Mouse (Mus musculus) urinary bladder, adult 2 months (tissue): ENCODE data around the gene Spag4. TPM values are rescaled to one million over a fixed set of nuclear protein-coding genes. Genes with fewer than 3 reads are reported as not detected.

ENCODE experiments used
- DNase-seq: peaks from one replicate; pipeline ENCODE4 v3.0.0; 2022; ENCODE audit warnings: low spot score
- polyA plus RNA-seq: library from polyadenylated mRNA; depleted of rRNA; stranded (reverse); fragments of >200 nt; gene quantifications from 2 replicates; pipeline ENCODE4 v1.2.3, GENCODE M21; 2012; rRNA removed

Gene Spag4
- polyA plus RNA-seq = 4.4 and 5.1 TPM in 2 replicates

- DNase-seq = peak; percentile 72
These were observed at the start of gene Spag4 for GRCm38 (mm10) chr2:156065099-156066041. TSS of gene Spag4 (plus strand) at chr2:156065175.

DNA sequence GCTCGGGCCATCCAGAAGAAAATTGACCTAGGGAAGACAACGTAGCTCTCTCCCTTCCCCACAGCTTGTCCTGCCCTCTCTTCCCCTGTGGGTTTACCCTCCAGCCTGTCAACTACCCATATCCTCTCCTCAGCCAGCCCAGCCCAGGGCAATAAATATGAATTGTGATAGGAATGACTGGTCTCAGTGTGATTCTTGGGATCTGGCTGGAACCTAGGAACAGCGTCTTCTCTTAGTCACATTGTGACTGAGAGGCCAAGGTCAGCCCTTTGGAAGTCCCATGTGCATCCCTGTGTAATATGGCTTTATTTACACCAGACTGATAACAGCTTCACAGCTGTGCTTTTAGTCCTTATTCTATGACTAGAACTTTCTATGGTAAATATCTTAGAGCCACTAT is 46.9 kb upstream of the Spag4 start:
- no peak for DNase-seq

DNA sequence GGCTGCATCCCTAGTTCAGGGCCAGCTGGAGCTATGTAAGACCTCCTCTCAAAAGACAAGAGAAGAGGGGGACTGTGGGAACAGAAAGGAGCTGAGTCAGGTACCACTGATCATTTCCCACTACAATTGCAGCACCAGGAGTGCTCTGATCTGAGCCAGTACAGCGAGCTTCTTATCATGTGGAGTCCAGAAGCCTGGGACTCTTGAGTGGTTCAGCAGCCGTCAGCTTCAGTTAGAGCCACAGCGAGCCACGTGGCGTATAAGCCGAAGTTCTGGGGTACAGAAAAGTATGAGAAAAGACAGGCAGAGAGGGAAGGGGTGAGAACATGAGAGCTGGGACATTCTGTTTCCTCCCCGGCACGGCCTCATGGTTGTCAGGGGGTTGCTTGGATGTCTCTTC is 43.8 kb upstream of the Spag4 start:
- no peak for DNase-seq

GRCm38 (mm10) chr2:156021765-156022164 is 43.2 kb upstream of the Spag4 start:
- no peak for DNase-seq

DNA sequence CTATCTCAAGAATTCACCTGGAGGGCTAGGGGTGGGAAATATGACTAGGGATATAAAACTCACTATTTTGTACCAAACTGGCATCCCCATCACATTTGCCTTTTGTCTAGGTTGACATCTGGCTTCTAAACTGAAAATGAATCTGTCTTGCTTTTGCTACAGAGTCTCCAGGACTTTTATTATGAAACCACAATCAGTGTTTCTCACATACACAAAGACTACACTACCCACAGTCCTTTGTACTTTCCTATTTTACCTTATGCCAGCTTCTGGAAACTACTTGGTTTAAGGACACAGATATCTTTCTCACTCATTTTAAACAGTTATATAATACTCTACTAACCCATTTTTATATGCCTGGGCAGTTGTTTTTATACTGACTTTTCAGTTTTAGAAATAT is 39.5 kb upstream of the Spag4 start:
- no peak for DNase-seq

GRCm38 (mm10) chr2:156039390-156039789 is 25.6 kb upstream of the Spag4 start:
- DNase-seq = no peak

- no peak for DNase-seq
These were observed 22.1 kb upstream of the Spag4 start for GRCm38 (mm10) chr2:156042903-156043302.

GRCm38 (mm10) chr2:156047929-156048328 is 17.0 kb upstream of the Spag4 start:
- DNase-seq = no peak

DNA sequence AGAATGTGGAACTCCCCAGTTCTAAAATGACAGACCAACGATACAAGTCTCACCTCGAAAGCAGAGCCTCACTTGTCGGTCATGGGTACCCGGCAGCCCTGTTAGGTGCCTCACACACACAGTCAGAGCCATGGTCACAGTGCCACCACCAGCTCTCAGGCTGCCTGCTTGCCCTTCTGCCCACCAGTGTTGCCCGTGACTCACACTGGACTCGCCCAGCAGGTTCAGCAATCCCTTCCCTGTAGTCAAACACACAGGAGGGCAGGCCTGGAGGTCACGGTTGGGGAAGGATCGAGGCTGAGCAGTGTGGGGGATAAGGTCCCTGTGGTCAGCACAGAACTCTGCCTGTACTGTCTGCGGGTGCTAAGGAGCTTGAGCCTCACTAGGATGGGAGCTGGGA is 12.2 kb upstream of the Spag4 start, which contains the start of gene Fer1l4:
Fer1l4 (minus strand) TSS at position 132 of the 400 bp plus-strand sequence.
- DNase-seq = peak; percentile 51

DNA sequence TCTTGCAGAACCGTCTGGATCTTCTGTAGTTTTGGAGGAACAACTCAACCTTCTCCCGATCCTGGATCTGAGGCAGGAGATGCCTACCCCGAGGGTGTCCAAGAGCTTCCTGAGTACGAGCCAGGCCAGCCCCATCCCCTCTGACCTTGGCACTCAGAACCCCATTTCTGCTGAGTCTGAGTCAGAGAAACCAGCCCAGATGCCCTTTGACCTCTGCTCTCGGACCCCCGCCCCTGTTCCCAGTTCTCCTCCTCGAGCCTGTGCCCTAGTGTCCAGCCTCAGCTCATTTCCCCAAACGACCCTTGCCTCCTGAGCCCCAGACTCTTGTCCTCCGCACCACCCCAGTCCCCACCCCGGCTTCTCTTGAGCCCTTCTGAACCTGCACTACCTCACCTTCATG is 1.2 kb downstream of the Spag4 start:
- DNase-seq = no peak

GRCm38 (mm10) chr2:156067916-156068315 is 2.9 kb downstream of the Spag4 start:
- DNase-seq = no peak

DNA sequence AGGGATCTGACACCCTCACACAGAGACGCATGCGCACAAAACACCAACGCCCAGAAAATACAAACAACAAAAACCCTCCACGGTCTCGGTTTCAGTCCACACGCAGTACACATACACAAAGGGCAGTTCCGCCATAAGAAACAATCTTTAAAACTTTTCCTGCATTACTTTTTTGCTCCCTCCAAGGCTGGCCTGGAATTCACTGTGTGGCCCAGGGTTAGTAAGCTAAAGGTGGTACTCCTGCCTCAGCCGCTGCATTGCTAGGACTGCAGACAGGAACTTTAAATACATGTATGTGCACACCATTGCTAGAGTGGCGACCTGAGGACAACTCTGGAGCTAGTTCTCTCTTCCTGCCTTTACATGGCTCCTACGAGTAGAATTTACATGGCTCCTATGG is 6.3 kb downstream of the Spag4 start:
- DNase-seq = no peak

DNA sequence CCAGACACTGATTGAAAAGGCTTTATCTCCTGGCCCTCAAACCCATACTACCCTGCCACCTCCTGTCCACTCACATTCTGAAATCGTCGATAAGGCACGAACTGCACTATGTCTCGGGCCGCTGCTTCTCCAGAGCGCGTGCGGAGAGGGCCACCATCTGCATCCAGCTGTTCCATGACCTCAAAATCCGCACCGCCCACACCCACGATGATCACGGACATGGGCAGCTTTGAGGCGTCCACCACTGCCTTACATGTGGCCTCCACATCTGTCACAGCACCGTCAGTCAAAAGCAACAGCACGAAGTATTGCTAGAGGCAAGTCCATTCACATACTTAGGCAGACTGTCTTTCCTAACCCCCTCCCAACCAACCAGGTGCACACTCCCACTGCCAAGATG is 8.8 kb downstream of the Spag4 start:
- DNase-seq = no peak

DNA sequence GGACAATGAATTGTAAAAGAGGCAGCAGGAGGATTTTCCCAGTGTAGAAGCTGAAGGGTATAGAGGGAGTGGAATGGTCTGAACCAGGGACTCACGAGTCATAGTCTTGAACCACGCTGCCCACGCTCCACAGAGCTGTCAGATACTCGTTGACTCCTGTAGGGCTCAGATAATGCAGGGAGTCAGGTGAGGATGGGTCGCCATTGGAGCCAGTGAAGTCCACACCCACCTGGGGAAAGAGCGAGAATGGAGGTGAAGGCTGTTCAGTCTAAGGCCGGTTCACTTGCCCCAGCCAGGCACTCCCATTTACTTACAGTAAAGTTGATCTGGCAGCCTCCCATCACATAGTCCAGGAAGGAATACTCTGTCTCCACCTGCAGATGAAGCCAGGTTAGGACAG is 12.5 kb downstream of the Spag4 start:
- DNase-seq = no peak

- no peak for DNase-seq
These were observed 13.6 kb downstream of the Spag4 start for GRCm38 (mm10) chr2:156078421-156079182.

DNA sequence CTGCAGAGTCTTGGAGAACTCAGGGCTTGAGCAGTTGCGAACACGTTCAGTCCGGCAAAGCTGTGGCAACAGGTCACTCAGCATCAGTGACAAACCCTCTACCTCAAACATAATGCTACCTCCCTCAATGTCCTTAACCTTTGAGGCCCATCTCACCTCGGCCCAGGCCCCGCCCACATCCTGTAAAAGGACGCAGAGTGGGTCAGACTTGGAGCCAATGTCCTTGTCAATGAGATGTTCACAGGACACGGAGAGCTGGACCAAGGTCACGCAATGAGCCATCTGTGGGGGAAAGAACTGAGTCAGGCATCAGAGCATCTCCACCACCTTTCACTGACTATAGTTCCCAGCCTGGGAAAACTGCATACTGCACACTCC is 14.2 kb downstream of the Spag4 start:
- no peak for DNase-seq

GRCm38 (mm10) chr2:156079674-156080073 is 14.7 kb downstream of the Spag4 start:
- DNase-seq = no peak

DNA sequence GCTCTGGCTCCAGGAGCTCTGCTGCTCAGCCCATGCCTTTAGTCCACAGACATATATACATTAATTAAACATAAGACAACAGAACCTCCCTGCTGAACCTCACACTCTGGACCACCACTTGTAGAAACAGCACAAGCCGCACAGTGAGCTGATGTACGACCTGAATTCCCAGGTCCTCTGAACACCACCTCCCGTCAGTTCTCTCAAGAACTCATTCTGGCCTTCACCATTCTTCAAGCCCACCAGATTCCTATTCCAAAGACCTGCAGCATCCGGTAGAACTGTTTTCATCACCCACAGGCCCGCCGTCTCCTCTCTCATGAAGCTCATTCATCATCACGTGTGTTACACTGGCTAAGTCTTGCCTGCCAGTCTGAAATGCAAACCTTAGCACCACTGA is 15.4 kb downstream of the Spag4 start:
- no peak for DNase-seq

GRCm38 (mm10) chr2:156084541-156084940 is 19.6 kb downstream of the Spag4 start:
- DNase-seq = no peak

- DNase-seq = no peak
These were observed 22.6 kb downstream of the Spag4 start for GRCm38 (mm10) chr2:156087391-156088110.

- no peak for DNase-seq
These were observed 24.8 kb downstream of the Spag4 start for GRCm38 (mm10) chr2:156089799-156090198.

DNA sequence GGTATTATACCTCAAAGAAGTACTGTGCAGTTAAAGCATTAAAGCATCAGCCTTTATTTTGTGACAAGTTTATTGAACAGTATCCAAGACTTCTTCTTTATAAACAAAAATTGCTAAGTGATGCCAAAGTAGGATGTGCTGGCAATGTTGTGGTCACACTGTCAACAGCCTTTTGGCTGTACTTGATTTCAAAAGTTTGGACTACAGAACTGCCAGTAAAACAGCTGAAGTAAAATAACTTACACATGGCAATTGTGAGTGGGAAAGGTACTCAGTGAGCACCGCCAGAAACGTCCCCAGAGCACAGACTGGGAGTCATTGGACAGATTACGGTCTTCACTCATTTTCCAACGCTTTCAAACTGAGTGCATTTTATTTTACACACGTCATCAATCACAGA is 27.0 kb downstream of the Spag4 start:
- DNase-seq = no peak
